Mouse (Mus musculus): ENCODE data around the gene Rbms1. TPM values are rescaled to one million over a fixed set of nuclear protein-coding genes. Genes with fewer than 3 reads are reported as not detected.

Rbms1 gene
- total RNA-seq, 2 experiments from 2014 or later: 5.4 to 17.2 TPM

GRCm38 (mm10) chr2:60795861-60796260 is 167.1 kb downstream of the Rbms1 start:
- no peak for ATAC-seq (replicated peaks; ENCODE audit: low FRiP score, poor library complexity, severe bottlenecking)

- no peak for ATAC-seq (replicated peaks; ENCODE audit: low FRiP score, poor library complexity, severe bottlenecking)
Measured at GRCm38 (mm10) chr2:60792506-60792905, 170.5 kb downstream of the Rbms1 start.

- ATAC-seq (replicated peaks; ENCODE audit: low FRiP score, poor library complexity, severe bottlenecking): no peak
Measured at GRCm38 (mm10) chr2:60789126-60789525, 173.9 kb downstream of the Rbms1 start.

DNA sequence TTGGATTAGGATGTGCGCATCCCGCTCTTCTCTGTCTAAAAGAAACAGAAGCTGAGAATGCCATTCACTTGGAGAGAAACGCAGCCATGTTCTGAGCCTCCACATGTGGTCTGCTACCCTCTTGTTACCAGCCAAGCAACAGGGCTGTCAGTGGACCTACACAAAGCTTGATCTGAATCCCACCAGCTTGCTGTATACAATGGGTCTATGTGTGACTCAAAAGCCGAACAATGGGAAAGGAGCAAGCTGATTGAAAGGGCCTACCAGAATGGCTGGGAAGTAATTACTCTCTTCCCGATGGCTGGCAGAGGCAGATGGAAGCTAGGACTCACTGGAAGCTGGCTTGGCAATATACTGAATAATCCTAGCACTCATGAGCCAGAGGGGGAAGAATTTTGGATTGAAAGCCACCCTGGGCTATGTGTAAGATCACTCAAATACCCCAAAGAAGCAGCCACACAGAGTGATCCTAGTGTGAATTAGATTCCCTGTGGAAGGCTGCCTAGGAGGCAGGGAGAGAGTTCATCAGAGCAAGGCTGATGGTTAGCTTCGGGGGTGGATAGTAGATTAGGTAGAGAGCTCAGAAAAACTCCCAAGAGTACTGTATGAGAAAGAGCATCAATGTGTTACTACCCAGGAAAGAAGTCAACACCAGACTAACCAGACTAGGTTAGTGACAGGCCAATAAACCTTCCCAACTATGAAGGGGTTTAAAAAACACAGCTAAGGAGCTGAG is 174.7 kb downstream of the Rbms1 start:
- ATAC-seq (replicated peaks; ENCODE audit: low FRiP score, poor library complexity, severe bottlenecking): no peak

DNA sequence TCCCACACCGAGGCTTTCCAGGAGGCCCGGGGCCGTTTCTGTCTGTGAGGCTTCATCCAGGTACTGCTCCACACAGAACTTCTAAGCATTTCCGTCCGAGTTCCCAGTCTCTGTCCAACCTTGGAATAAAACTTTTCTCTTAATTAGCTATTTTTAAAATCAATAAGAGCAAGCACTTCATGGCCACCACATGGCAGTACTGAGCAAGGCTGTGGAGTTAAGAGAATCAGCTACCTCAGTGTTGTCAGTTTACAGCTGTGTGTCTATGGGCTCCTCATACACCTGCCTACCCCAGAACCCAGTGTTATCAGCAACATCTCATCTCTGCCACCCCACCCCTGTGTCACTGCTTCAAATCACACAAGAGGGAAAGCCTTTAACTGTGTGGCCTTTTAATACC is 175.9 kb downstream of the Rbms1 start:
- no peak for ATAC-seq (replicated peaks; ENCODE audit: low FRiP score, poor library complexity, severe bottlenecking)

DNA sequence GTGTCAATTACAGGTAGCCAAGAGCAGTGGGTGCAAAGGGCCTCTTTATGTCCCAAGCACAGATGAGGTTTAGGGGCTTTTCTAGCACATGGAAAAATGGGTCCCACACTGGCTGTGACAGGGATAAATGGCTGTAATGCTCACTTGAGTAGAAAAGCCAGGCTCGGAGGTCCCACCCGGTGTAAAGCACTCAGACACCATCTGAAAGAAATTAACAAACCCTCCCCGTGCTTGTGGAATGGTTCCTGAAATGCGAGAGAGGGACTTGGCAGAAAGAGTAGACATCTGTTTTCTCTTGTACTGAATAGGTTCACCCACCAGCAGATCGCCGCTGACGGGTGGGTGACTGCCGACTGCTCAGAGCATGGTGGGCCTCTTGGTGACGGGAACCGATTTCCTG is 176.7 kb downstream of the Rbms1 start:
- no peak for ATAC-seq (replicated peaks; ENCODE audit: low FRiP score, poor library complexity, severe bottlenecking)

DNA sequence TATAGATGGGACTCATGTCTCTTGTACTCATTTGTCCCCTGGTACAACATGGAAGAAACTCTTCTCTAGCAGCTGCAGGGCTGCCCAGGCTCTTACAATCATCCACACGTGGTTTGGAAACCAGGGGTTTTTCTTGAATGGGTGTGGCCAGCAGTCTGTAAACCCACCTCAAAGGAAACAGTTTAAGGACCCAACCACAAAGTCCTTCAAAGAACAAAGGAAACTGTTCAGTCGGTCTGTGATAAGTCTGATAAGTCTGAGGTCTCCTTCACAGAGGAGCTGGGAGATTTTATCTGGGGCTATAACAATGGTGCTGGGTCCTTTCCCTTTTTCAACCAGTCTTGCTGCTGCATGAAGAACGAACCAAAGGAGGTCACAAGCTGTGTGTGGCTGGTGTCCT is 188.5 kb downstream of the Rbms1 start:
- no peak for ATAC-seq (replicated peaks; ENCODE audit: low FRiP score, poor library complexity, severe bottlenecking)

DNA sequence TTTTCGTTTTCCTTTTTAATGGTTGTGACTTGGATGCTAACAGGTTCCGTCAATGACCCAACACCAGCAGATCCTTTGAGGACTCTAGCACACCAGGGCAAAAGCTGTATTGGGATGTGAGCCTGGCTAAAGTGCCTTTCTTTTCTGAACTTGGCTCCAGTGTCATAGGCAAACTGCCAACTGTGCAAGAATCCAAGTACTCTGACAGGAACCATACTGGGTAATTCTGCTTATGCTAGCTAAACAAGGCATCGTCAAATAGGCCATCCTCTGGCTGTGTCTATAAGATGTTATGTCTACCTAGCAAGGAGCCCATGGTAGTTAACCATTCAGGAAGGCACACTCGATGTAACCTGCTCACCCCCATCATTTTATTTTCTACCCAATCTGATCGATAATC is 189.4 kb downstream of the Rbms1 start:
- ATAC-seq (replicated peaks; ENCODE audit: low FRiP score, poor library complexity, severe bottlenecking): no peak

DNA sequence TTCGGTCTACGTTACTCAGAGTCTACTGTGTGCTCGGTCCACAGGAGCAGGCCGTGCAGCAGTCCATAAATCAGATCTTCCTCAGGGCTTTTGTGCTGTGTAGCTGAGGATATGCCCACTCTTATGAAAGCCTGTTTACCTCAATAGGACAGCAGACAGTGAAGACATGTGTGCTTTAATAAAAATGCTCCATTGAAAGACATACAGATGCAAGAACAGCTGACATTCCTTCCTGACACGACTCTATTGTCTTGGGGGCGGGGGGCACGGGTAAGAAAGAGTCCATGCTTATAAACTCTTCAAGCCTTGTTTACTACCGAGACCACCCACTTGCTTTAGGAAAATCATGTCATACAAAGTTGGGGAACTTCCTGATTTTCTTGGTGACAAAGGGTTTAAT is 196.6 kb downstream of the Rbms1 start:
- ATAC-seq (replicated peaks; ENCODE audit: low FRiP score, poor library complexity, severe bottlenecking): no peak

DNA sequence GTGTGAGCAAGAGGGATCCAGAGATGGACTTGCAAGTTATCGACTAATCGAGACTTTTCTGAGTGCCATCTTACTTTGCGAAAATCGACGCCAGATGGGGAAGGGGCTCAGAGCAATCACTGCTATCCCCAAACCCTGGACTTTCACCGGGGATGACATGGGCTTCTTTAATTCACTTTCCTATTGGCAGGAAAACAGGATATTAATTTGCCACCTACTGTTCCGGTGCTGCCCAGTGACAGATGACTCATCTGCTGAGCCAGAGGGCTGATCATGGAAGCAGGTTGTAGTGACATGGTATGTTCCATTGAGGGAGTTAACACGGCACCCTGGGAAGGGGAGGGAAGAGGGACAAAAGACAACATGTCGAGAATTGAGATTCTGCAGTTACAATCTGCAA is 206.8 kb downstream of the Rbms1 start:
- ATAC-seq (replicated peaks; ENCODE audit: low FRiP score, poor library complexity, severe bottlenecking): no peak

DNA sequence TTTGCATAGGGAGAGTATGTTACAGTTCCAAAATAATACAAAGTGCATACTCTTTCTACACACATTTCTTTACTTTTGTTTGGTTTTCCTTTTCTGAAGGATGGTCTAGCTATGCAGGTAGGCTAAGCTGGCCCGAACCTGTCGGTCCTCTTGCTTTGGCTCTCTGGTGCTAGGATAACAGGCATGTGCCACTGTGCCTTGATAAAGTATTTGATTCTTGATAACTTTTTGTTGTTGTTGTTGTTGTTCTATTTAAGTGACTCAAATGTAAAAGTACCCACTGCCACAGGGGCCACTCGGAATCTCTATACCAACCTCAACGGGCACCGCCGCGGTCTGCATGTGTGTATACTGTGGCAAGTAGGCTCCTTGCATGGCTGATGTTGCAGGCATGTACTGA is 207.9 kb downstream of the Rbms1 start:
- ATAC-seq (replicated peaks; ENCODE audit: low FRiP score, poor library complexity, severe bottlenecking): no peak

GRCm38 (mm10) chr2:60751274-60751673 is 211.7 kb downstream of the Rbms1 start:
- no peak for ATAC-seq (replicated peaks; ENCODE audit: low FRiP score, poor library complexity, severe bottlenecking)

DNA sequence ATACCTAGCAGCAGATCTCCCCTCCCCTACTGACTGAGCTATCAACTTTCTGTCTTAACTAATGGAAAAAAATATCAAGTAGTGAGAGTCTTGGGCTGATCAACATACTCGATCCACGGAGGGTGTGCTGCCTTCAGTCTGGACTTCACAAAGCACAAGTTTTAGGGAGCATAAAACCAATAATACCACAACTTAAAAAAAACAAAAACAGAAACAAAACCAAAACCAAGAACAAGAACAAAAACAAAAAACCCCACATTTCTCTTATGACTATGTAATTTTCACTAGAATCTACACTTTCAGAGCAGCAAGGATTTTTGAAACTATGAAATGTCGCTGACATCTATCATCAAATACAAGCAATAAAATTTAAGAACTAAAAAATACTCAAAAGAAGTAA is 212.4 kb downstream of the Rbms1 start:
- no peak for ATAC-seq (replicated peaks; ENCODE audit: low FRiP score, poor library complexity, severe bottlenecking)

GRCm38 (mm10) chr2:60748585-60748984 is 214.4 kb downstream of the Rbms1 start:
- no peak for ATAC-seq (replicated peaks; ENCODE audit: low FRiP score, poor library complexity, severe bottlenecking)

DNA sequence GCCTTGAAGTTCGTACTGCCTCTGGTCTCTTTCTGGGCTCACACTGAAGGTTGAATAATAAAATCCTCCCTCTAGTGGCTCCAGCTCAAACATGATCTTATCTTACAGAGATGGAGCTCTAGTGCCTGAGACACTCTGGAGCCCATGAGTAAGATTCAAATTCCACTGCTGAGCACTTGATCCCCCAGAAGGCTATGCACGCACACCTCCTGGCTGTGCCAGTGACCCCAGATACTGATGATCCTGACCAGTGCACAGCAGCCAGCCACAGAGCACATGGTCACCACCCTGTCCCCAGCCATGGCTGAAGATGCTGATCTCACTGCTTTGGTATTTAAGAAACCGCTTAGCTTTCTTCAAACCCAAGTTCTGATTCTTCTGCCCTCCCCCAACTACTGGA is 215.4 kb downstream of the Rbms1 start:
- ATAC-seq (replicated peaks; ENCODE audit: low FRiP score, poor library complexity, severe bottlenecking): no peak

DNA sequence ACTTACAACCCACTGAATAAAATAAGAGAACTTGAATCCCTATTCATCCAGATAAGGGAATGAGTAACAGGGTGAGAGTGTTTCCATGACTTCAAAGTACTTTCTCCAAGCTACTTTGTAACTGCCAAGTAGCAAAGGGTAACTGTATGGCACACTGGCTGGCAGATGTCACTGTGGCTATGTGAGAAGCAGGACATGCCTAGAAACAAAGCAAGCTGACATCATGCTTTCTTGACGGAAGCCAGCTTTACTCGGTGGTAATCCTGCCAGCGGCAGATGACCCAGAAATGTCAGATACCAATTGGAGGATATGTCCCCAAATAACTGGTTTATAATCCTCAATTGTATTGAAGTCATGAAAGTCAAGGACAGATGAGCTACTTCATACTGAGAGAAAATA is 218.3 kb downstream of the Rbms1 start:
- no peak for ATAC-seq (replicated peaks; ENCODE audit: low FRiP score, poor library complexity, severe bottlenecking)

DNA sequence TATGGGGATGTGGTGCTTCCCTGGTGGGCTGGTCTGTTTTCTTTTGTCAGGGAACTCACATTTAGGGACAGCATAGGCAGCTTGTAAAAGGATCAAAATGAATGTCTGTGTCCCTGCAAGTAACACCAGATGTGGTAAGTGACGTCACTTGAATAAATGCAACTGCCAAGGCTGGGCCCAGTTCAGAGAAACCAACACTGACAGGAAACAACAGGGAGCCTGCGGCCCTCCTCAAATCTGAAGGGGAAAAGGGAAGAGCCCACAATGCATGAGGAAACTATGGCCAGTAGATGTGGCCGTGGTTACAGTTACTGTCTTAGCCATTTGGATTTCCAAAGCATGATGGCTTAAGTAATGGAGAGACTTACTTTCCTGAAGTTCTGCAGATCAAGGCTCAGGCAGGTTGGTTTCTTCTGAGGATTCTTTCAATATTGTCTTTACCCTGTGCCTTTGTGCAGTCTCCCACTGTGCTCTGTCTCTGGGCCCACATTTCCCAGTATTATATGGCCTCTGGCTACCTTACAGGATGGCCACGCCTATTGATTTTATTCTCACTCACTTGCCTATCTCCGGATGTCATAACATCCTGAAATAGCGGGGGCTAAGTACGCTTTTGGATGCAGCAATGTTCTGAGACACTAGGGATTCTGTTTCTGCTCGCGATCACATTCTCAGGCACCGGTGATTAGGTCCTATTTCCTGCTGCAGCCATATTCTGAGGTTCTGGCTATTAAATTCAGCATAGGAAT is 223.4 kb downstream of the Rbms1 start:
- no peak for ATAC-seq (replicated peaks; ENCODE audit: low FRiP score, poor library complexity, severe bottlenecking)

GRCm38 (mm10) chr2:60730929-60731328 is 232.1 kb downstream of the Rbms1 start:
- ATAC-seq (replicated peaks; ENCODE audit: low FRiP score, poor library complexity, severe bottlenecking): no peak

- no peak for ATAC-seq (replicated peaks; ENCODE audit: low FRiP score, poor library complexity, severe bottlenecking)
Measured at GRCm38 (mm10) chr2:60730024-60730423, 233.0 kb downstream of the Rbms1 start.

DNA sequence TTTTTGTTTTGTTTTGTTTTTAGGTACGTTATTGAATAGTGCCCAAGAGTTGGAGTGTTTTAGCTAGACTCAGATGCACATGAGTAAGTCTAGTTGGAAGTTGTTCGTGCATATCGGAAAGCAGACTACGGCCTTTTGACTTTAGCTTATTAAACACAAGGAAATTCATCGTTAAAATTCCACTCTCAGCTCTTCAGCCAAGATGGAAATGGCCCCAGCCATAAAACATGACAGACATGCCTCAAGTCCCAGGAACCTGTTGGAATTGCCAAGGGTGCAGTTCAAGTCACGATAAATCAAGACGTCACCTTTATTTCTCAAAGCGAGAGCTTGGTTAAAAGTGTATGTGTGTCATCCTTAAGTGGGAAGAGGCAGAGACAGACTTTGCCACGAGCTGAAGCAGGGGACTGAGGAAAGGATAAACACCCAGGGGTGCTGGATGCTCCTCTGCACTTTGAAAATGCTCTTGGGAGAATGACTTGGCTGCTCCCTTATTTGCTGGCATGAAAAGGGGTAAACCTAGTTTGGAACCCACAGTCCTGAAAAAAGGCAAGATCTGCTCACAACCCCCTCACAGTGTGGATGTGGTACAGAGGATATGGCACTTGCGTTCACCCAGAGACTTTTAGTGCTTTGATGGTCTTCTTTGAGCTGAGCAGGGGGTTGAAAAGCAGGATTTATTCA is 233.9 kb downstream of the Rbms1 start:
- no peak for ATAC-seq (replicated peaks; ENCODE audit: low FRiP score, poor library complexity, severe bottlenecking)

DNA sequence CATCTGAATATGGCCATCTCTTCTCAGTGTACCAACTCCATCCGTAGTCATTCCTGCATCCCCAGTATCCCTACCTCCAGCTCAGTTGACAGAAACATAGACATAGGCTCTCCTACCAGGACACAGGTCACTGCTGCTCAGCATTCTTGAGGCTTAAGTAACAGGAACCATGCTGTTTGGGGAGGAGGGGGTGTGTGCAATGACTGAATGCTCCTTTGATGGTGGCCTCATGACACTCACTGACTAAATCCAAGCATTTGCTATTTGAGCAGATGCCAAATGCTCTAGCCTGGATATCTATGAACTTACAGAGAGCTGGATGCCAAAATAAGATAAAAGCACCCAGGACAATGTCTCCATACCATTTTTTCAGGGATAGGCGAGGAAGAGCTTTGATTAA is 238.3 kb downstream of the Rbms1 start:
- ATAC-seq (replicated peaks; ENCODE audit: low FRiP score, poor library complexity, severe bottlenecking): no peak
